Mouse (Mus musculus): Measurements from ENCODE around the gene Atp6v1g1.

The Atp6v1g1 gene

DNA sequence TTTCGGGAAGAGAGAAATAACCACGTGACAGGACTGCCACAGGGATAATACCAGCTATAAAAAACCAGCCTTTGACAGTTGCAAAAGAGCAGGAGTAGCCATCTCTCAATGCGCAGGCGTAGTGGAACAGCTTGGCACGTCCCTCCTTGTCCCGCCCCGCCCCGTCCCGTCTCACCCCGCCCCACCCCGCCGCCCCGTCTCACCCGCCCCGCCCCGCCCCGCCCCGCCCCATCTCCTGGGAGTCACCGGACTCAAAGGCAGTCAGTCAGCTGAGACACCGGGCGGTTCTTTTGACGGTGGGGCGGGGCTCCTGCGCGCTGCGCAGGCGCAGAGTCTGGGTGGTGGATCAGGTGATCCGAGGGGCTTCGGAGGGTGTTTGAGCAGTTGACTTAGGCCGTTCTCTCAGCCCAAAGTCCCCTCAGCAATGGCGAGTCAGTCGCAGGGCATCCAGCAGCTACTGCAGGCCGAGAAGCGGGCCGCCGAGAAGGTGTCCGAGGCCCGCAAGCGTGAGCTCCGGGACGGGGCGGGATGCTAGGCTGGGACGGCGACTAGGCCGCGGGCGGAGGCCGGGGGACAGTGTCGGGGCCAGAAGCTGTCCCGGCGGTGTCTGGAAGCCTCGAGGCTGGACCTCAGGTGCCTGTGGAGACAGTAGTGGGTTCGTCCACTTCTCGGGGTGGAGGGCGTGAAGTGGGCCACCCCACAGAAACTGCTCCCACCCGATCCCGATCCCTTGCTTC lies at the start of gene Atp6v1g1:
Gene Atp6v1g1, plus strand, starts transcription at position 279 of the 737 bp plus-strand sequence.
- peak; percentile 97 for DNase-seq (ENCODE audit: low spot score)

DNA sequence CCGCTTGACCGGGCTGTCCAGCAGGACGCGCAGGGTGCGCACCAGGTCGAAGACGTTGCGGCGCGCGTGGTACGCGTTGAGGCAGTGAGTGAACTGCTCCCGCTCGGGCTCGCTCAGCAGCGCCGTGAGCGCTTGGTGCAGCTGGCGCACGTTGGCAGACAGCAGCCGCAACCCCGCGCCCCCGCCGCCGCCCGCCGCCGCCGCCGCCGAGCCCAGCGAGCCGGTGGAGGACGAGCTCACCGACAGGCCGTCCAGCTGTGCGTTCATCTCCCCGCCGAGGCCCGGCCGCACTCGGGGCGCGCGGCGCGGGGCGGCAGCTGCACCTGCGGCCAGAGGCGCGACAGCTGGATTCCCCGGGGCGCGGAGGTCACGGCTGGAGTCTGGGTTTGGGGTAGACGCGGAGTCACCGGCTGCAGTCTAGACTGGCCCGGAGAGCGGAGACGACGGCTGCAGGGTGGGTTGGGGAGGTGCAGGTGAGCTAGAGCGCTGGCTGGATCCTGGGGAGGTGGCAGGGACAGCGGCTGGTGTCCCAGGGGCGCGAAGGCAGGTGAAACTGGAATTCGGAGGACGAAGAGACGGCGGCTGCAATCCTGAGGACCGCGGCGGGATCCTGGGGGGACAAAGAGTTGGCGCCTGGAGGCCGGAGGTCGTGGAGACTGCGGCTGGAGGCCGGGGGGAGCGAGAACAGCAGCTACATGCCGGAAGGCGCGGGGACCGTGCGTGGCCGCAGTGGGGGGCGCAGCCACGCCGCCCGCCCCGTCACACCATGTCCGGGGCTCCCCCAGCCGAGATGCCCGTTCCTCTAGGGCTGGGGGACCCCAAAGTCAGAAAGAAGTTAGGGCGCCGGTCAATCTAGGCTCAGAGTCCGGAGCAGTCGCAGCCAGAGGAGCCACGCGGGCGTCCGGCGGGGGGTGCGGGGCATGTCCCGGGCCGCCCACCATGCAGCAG lies 49.3 kb upstream of the Atp6v1g1 start:
- peak; percentile 34 for DNase-seq (ENCODE audit: low spot score)

DNA sequence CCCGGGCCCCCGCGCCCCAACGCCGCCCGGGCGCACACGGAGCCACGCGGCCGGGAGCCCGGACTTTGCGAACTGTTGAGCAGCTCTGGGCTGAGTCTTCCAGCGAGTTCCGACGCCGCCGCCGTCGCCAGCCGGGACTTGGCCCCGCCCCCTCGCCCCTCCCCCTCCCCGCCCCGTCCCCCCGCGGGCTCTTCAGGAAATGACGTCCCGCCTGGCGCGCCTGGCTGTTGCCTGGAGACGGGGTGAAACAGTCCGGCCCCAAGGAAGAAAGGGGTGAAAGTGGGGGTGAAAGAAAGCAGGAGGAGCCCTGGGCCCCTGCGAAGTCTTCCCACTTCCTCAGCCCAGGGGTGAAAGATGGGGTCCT lies 48.7 kb upstream of the Atp6v1g1 start, which contains the start of gene Whrn:
Gene Whrn, minus strand, starts transcription at position 77 of the 364 bp plus-strand sequence.
- peak; percentile 82 for DNase-seq (ENCODE audit: low spot score)

DNA sequence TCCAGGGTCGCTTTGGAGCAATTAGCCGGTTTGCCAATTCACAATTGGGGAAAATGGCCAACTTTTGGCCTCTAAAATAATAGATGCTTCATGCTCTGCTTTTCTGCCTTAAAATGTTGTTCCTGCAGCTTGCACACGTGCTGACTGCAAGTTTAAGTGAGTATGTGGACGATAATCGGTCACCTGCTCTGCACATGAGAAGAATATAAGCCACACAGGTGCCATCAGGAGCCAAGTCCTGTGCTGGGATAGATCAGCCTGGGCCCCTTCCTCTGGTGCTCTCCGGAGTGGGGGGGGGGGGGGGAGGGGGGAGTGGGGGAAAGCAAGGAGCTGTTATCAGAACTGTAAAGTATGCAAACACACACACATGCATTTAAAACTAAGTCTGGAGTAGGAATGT lies 48.3 kb upstream of the Atp6v1g1 start:
- no peak for DNase-seq (ENCODE audit: low spot score)

DNA sequence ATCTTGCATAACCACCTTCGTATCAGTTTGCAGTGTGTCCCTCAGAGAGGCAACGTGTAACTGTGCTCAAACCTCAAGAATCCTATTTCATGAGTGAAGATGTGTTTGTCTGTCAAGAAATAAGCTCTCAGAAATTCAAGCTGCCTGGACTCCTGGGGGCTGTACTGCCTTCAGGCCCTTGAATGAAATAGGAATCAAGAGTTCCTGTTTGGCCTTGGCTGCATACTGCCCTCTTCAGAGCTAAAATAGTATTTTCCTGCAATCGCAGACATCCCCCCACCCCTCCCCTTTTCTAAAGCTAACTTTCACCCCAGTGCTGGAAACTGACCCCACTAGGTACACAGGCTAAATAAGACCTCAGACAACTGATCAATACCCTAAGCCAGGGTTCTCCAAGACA lies 46.2 kb upstream of the Atp6v1g1 start:
- no peak for DNase-seq (ENCODE audit: low spot score)

DNA sequence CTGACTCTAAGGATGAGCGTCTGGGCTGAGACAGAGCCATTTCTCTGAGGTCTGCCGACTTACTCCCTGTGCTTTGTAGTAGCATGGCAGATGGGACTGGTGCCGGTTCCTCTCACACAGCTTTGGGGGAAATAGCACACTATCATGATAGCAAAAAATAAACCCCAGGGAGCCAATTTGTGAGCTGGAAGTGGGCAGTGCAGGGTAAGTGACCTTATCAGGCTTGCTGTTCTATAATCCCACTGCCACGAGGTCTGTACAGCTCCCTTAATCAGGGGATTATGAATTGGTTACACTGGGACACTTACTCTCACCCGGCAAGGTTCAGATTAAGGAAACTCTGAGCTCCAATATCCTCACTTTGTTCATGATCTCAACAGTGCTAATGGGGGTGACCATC lies 43.5 kb upstream of the Atp6v1g1 start:
- DNase-seq (ENCODE audit: low spot score): no peak

DNA sequence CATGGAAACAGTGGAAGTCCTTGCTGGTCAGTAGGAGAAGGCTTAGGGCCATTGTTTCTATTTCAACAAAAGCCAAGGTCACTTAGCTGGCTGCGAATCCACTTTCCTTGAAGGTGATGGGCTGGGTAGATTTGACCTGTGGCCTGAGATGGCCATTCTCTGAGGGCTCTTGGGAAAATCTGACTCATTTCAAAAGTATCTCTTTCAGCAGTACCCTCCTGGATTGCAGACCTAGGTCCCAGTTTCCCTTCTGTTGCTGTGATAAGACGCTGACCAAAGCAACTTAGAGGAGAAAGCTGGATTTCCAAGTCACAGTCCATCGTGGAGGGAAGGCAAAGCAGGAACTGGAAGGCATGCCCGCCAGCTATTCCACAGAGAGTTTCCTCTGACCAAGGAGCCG lies 40.6 kb upstream of the Atp6v1g1 start:
- DNase-seq (ENCODE audit: low spot score): no peak

DNA sequence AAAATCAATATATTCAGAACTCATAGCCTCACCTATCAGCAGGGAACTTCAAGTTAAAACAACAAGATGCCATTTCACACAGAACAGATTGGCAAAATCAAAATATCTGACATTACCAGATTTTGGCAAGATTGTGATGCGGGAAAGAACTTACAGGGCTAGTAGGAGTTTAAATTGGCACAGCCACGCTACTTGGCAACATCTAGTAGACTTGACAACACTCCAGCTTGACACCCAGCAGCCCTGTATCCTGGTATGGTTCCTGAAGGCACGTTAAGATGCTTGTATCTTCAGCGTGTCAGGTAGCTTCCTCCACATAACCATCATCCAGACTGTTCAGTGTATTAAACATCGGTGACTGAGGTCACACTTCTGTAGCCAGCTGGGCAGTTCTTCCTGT lies 37.1 kb upstream of the Atp6v1g1 start:
- no peak for DNase-seq (ENCODE audit: low spot score)

DNA sequence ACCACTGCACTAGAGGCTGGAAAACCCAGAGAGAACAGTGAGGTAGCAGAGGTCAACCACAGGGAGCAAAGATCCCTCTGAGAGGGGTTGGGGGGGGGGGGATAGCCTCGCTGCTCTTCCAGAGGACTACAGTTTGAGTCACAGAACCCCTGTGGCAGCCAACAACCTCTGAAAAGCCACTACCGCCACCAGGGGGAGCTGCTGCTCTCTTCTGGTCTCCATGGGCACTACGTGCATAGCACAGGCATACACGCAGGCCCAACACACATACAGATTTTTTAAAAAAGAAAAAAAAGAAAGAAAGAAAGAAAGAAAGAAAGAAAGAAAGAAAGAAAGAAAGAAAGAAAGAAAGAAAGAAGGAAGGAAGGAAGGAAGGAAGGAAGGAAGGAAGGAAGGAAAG lies 36.3 kb upstream of the Atp6v1g1 start:
- DNase-seq (ENCODE audit: low spot score): peak; percentile 9

DNA sequence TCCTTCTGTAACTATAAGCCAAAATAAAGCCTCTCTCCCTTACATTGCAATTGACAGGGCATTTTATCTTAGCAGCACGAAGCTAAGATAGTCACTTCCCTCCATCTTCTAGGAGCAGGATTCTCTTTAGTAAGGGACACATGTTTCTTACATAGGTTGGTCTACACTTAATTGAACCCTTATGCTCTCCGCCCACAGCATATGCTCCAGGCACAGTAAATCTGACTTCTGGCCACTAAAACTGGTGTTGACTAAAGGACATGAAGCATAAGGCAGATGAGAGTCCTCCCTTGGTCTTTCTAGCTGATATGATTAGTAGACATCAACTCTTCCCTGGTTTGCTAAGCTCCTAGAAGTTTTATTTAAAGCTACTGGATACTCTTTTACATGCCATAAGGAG lies 31.7 kb upstream of the Atp6v1g1 start:
- DNase-seq (ENCODE audit: low spot score): no peak

DNA sequence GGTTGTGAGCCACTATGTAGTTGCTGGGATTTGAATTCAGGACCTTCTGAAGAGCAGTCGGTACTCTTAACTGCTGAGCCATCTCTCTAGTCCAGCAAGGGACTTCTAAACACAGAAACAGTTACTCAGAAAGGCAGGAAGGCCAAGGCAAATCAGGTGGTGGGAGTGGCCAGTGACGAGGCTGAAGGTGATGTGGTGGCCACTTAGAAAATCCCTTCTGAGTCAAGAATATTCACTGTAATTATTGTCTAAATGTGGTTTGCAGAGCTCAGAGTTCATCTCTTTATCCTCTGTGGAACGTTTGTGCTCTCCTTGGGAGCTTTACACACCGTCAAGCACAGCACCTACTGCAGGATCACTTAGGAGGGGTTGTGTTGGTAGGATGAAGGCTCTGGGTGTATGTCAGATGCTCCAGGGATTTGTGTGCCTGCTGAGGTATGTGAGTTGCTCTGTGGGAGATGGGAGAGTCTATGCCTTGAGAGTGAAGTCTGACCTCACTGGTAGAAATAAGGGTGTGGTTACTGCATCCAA lies 30.1 kb upstream of the Atp6v1g1 start:
- no peak for DNase-seq (ENCODE audit: low spot score)

DNA sequence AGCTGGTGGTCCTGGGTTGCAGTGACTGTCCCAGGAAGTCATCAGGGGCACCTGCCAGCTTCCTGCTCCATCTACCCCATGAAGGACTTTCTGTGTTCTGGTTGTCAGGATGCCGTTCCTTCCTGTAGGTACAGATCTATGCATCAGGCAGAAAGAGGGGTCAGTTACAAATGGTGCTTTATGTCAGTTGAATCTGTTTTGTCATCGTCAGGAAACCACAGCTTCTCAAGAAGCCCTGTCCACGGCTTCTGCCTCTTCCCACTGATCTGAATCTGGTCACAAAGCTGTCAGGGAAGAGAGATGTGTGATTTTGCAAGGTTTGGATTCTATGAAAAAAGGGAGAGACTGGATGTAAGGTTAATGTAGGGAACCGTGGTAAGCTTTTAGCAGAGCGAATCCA lies 29.6 kb upstream of the Atp6v1g1 start:
- no peak for DNase-seq (ENCODE audit: low spot score)

DNA sequence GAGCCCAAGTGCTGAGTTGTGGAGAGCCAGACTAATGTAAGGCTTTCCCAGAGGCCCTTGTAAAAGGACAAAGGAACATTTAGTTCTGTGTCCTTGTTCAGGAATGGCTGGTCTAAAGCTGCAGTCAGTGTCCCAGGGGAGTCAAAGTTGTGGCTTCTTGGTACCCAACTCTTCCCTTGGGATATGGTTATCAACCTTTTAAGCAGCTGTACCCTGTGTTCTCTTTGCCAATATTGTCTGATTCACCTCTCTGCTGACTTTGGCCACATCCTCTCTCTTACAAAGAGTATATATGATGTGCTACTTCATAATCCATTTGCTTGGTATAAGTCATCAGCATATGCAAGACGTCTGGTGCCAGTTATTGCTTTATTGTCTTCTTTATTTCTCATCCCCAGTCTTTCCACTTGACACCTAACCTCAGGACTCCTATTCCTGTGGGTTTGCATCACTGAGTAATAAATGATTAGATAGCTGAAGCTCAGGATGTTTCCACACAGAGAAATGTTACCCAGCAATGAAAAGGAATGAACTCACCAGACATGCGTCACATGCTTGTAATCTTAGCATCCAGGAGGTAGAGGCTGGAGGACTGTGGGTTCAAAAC lies 22.7 kb upstream of the Atp6v1g1 start:
- no peak for DNase-seq (ENCODE audit: low spot score)

DNA sequence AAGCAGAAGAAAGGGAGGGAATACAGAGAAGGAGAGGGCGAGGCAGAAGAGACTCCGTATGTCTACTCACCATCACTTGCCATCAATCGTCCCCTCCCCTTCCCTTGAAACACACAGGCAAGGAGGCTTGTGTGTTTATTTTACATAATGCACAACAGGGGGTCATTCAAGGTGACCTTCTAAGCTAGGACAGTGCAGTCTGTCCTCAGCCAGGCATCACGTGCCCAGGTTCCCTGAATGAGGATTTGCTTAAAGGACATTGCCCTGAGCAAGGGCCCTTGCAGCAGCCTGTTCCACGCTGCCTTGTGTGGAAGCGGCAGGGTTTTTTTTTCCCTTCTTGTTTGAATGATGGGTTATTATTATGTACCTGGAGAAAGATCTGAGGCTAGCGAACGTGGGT lies 19.1 kb upstream of the Atp6v1g1 start:
- no peak for DNase-seq (ENCODE audit: low spot score)

DNA sequence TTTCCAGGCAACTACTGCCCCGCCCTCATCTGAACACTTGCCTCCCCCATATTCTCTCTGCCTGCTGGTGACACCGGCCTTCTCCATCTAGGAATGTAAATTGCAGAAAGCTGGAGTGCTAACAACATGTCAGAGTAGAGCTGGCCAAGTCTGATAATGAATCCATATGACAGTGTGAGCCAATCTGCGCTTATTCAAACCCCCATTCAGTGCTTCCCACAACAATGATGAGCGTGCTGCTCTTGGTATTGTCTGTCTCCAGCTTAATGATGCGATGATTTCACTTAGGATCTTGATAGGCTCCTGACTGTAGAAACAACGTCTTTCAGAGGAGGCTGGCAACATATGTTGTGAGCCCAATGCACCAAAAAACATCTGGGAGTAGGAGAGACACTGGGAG lies 15.6 kb upstream of the Atp6v1g1 start:
- DNase-seq (ENCODE audit: low spot score): no peak

DNA sequence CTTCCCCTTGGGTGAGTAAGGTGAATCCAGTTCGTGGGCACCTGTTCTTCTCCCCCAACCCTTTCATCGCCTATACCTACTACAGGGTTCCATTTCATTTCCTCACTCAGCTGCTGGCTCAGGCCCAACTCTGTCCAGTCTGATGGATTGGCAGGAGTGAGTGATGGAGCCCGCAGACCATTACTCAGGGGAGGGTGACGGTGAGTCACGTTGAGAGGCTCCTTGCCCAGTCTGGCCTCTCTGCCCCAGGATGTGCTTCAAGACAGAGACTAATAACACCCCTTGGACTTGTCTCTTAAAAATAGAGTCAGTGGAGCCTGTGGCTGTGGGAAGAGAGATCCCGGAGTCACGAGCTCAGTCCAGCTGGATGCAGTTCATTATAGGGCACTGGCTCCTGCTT lies 14.2 kb upstream of the Atp6v1g1 start:
- DNase-seq (ENCODE audit: low spot score): no peak

DNA sequence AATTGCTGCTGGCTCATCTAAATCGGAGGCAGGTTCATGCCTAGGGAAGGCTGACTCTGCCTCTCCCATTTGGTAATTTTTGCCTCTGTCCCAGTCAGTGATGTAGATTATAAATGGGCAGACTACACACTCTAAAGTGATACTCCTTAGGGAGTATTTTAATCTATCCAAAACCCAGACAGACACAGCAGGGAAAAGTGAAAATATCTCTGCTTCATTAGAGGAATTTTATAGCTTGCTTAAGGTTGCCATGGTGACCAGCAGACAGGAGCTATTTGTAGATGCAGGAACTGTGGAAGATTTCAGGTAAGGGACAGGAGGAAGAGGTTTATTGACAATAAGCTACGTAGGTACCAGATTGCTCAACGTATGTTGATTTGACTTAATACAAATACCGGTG lies 7.0 kb upstream of the Atp6v1g1 start:
- no peak for DNase-seq (ENCODE audit: low spot score)

DNA sequence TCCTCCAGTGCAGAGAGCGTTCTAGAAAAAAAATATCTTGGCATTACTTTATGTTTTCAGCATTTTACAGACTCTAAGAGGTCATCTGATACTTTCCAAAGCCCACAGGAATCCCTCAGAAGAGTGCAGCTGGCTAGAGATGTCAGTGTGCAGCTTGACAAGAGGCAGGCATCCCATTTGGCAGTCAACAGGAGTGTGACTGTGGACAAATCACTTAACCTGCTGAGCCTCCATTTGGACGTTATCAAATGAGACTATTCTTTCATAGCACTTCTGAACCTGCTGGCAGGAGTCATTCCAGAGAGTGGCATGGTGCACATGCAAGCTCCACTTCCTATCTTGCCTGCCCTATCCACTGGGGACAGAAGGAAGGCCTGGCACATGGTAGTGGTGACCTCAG lies 2.4 kb upstream of the Atp6v1g1 start:
- DNase-seq (ENCODE audit: low spot score): no peak

DNA sequence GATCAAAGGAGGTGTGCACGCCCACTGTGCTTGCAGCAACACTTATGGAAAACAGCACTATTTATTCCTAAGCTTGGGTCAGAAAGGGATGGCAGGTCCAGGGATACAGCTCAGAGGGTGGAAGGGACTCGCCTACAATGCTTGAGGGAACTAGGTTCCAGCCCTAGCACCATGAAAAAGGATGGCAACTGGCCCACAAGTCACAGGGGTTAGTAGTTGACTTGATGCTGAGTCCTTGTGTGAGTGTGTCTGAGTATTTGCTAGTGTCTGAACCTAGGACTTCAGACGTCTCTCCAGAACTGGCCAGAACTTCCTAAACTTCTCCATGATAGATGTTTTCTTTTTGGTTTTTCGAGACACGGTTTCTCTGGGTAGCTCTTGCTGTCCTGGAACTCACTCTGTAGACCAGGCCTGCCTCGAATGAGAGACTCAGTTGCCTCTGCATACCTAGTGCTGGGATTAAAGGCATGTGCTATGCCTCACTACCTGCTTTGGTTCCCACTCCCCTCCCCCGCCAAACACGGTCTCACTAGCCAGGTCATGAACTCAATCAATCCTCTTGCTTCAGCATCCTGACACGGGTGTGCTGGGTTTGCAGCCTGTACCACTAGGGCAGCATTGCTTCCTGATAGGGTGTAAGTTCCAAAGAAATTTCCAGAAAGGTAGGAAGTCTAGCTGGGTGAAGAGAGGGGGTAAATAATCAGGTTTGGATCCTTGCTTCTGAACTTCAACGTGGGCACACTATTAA lies 652 bp upstream of the Atp6v1g1 start:
- no peak for DNase-seq (ENCODE audit: low spot score)

DNA sequence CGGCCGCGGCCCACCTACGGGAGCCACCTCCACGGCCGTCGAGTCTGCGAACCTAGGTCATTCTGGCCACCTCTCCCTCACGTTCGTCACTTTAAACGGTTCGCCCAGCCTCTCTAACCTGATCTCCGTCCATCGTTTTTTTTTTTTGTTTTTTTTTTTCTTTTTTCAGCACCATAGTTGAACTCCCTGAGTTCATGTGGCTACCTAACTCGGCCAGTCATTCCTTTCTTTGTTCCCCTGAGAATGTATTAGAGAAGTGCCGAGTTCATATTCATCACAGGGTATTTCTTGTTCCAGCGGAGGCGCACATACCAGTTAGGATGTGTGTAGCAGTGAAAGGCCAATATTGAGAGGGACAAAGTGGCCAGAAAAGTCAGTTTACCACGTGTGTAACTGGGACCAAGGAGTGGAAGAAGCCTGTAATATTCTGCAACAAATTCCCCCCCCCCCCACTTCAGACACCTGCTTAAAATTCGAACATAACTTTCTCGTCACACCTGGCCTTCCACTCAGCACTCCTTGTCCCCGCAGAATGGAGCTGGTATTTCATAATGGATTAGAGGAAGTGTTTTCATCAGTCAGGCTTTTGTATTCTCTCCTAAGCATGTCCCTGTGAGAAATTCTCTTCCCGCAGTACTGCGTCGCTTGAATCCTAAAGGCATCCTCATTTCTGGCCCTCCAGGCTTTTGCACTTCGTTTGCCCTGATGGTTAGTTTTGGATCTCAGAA lies 823 bp downstream of the Atp6v1g1 start:
- no peak for DNase-seq (ENCODE audit: low spot score)

DNA sequence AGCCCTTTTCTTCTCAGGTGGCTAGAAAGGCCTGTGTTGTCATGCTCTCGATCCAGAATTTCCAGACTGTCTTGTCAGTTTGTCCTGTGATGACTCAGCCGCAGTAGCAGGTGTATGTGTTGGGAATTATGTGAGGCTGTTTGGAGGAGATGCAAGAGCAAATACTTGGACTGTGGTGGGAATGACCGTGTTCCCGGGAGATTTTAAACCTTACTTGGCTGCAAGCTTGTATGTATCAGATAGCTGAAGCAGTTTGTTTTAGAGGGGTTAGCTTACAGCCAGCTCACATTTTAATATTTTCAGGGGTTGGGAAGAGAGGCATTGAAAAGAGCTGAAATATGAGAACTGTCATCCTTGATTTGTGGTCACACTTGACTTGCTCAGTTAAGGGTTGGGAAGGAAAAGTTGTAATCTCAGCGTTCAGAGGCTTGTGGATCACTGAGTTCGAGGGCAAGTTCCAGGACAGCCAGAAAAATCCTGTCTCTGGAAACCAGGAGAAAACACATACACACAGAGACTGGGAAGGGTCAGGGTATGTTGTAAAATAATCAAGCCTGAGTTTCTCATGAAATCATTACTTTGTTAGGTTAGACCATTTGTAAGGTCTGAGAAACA lies 2.0 kb downstream of the Atp6v1g1 start:
- peak; percentile 19 for DNase-seq (ENCODE audit: low spot score)
